Mouse (Mus musculus): ENCODE data around the gene 9130230L23Rik.
"Not testable (repeated sequence)": the region's sequence is repeated elsewhere in the genome, so short reads cannot be mapped to it uniquely, and the experiment has no call there.

9130230L23Rik gene

DNA sequence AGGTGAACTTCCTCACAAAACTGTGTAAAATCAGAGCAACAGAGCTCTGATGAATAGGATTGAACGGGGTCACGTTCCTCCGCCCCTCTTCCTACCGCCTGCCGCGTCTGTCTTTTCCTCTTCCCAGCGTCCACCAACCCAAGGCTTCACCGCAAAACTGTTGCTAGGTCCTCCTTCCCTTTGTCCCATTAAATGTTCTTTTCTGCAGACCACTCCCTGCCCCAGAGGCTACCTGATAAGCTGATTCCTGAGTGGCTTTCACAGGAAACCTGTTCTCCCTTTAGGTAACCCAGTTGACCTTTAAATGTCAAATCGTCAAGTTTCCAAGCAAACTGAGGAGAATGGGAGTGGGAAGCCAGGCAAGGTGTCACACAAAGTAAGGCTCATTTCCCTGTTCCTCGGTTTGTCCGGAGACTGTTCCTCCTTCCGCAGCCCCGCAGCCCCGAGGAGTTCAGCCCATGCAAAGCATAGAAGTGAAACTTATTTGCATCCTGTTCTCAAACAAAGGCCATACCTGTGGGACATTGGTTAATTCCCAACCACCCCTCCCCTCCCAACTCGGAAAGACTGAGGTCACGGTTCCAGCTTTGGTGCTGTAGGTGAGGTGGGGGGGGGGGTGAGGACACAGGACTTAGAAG is 1.1 kb upstream of the 9130230L23Rik start:
- no peak for DNase-seq (ENCODE audit: low read depth, low spot score)

GRCm38 (mm10) chr5:66001232-66001631 is 2.9 kb downstream of the 9130230L23Rik start:
- DNase-seq (ENCODE audit: low read depth, low spot score): no peak

GRCm38 (mm10) chr5:66000567-66001125 is 3.4 kb downstream of the 9130230L23Rik start:
- DNase-seq (ENCODE audit: low read depth, low spot score): no peak

- no peak for DNase-seq (ENCODE audit: low read depth, low spot score)
Measured at GRCm38 (mm10) chr5:66000074-66000473, 4.0 kb downstream of the 9130230L23Rik start.

- no peak for DNase-seq (ENCODE audit: low read depth, low spot score)
Measured at GRCm38 (mm10) chr5:65999106-65999505, 5.0 kb downstream of the 9130230L23Rik start.

DNA sequence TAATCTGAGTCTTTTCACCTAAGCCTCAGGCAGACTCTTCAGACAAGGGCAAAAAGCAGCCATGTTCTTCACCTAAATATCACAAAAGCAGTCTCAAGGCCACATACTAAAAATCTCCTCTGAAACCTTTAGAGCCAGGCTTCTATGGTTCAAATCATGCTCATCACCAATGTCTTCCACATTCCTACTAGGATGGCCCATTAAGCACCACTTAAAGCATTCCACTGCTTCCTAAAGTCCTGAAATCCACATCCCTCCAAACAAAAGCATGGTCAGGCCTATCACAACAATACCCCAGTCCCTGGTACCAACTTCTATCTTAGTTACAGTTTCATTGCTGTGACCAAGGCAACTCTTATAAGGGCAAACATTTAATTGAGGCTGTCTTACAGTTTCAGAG is 6.3 kb downstream of the 9130230L23Rik start:
- DNase-seq (ENCODE audit: low read depth, low spot score): no peak

GRCm38 (mm10) chr5:65994643-65995042 is 9.4 kb downstream of the 9130230L23Rik start:
- no peak for DNase-seq (ENCODE audit: low read depth, low spot score)

DNA sequence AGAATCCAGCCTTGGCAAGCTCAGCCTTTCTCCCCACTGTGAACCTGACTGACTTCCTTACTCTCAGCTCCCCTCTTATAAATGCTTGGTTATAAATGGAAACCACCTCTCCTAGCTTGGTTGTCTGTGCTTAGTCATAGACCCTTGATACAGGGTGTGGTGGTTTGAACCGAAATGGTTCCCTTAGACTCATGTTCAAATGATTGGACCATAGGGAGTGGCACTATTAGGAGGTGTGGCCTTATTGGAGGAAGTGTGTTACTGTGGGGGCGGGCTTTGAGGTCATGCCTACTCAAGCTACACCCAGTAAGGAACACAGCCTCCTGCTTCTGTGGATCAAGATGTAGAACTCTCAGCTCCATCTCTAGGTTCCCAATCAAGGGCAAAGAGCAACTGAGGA is 12.9 kb downstream of the 9130230L23Rik start:
- DNase-seq (ENCODE audit: low read depth, low spot score): no peak

- DNase-seq (ENCODE audit: low read depth, low spot score): not testable (repeated sequence)
Measured at GRCm38 (mm10) chr5:65987004-65987403, 17.1 kb downstream of the 9130230L23Rik start.

DNA sequence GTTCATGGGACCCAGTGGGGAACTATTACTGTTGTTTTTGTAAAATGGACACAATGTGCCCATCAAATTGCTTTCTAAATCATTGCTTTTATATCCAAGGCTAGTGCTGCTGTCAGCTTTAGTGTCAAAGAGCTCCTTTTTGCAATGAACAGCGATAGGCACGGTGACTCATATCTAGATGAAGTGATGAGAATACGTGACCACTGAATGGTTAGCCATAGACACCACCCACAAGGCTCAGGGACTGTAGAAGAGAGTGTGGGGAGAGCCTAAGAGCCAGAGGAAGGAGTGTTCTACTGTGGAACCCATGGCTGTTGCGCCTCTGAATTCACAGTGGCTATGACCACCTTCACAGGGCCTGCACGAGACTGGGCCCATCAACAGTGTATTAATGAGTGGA is 17.7 kb downstream of the 9130230L23Rik start:
- no peak for DNase-seq (ENCODE audit: low read depth, low spot score)

DNA sequence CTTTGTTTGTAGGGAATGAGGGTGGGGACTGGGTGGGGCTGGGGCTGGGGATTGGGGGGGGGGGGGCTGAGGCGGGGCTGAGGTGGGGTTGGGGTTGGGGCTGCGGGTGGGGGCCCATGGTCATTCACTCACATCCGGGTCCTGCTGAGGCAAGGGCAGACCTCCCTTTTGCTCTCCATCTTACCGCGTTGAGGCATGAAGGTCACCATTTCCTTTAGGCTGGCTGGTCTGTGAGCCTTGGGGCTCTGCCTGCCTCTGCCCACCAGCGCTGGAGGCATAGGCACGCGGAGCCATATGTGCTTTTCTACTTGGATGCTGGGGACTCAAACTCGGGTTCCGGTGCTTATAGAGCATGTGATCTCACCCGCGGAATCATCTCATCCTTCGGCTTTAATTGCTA is 28.4 kb downstream of the 9130230L23Rik start:
- no peak for DNase-seq (ENCODE audit: low read depth, low spot score)

DNA sequence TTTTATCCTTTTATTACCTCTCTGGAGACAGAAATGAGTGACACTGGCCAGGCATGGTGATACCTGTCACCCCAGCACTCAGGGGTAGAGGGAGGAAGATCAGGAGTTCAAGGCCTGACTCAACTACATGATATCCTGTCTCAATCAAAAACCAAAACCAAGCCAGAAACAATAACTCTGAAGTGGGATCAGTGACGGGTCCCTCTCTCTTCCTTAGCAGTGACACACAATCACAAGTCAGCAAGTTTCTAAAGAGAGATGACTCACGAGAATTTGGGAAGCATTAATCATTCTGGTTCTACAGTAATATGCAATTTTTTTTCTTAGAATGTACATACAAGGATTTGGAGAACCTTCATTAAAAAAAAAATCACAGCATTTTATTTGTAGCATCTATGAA is 30.9 kb downstream of the 9130230L23Rik start:
- DNase-seq (ENCODE audit: low read depth, low spot score): no peak

- DNase-seq (ENCODE audit: low read depth, low spot score): no peak
Measured at GRCm38 (mm10) chr5:65968004-65968403, 36.1 kb downstream of the 9130230L23Rik start.

GRCm38 (mm10) chr5:65967091-65967490 is 37.0 kb downstream of the 9130230L23Rik start:
- DNase-seq (ENCODE audit: low read depth, low spot score): no peak

GRCm38 (mm10) chr5:65965771-65966279 is 38.3 kb downstream of the 9130230L23Rik start:
- DNase-seq (ENCODE audit: low read depth, low spot score): no peak

DNA sequence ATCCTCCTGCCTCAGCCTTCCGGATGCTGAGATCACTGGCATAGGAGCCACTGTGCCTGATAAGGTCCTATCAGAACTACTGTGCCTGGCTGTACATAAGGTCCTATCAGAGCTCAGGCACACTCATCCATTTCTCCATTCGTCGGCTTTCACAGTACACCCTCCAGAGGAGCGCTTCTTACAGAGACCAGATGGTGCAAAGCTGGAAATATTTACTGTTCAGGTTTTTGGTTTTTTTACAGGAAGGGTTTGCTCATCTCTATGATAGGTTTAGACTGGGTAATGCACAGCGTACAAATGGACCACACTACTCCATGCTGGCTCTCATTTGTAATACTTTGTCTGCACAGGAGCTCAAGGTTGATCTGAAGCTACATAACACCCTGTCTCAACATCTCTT is 40.8 kb downstream of the 9130230L23Rik start:
- DNase-seq (ENCODE audit: low read depth, low spot score): no peak

GRCm38 (mm10) chr5:65960597-65960950 is 43.5 kb downstream of the 9130230L23Rik start:
- no peak for DNase-seq (ENCODE audit: low read depth, low spot score)

DNA sequence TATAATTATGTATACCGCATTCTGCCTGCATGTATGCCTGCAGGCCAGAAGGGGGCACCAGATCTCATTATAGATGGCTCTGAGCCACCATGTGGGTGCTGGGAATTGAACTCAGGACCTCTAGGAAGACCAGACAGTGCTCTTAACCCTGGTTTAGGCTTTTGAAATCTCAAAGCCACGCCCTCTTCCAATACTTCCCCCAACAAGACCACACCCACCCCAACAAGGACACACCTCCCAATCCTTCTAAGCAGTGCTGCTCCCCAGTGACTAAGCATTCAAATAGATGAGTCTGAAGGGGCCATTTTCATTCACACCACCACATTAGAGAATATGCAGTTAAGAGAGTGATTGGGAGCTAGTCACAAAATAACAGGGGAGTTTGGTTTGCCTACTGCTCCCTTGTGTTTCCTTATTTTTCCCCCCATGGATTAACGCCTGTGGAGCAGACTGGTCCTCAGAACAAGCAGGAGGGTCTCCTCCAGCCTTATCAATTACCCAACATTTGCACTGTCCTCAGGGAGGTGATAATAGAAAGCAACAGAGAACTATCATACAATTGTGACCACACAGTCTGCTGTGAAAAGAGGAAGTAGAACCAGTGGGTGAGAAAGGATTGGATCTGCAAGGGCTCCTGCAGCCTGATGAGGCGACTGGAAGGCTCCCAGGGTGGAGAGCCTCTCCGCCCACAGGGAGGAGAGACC is 44.0 kb downstream of the 9130230L23Rik start:
- DNase-seq (ENCODE audit: low read depth, low spot score): no peak

GRCm38 (mm10) chr5:65958597-65958996 is 45.5 kb downstream of the 9130230L23Rik start:
- peak; percentile 13 for DNase-seq (ENCODE audit: low read depth, low spot score)

DNA sequence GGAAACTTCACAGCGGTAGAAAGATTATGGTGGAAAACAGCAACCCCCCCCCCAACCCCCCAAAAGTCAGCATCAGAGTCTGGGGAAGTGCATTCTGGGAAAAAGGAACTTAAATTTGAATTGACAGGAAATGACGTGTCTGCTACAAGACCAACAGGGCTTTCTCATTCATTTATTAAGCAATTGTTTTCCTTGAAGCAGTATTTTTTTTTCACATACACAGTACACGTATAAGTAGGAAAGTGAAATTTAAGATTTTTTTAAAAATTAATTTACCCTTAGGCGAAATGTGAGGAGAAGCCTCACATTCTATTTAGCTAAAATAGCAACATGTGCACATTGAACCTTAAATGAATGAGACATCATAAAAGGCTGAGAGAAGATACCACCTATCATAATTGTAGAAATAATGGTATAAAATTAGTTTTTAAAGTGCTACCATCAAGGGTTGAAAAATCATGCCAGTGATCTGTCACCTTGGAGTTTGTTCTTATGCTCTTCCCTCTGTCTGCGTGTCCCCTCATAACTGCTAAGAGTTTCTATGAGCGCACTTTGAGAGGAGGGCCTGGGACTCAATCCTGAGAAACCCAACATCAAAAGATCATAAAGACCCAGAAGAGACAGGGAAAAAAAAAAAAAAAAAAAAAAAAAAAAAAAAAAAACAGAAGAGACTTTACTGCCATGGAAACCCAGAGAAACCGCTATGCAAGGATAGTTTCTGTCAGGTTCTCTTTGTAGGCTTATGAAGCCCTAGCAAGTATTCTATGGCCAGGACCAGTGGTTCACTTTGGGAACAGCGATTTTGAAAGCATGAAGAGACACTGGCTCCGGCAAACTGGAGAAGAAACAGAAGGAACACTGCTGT is 47.7 kb downstream of the 9130230L23Rik start:
- DNase-seq (ENCODE audit: low read depth, low spot score): no peak

GRCm38 (mm10) chr5:65955343-65956143 is 48.5 kb downstream of the 9130230L23Rik start:
- DNase-seq (ENCODE audit: low read depth, low spot score): peak; percentile 40
